Mouse (Mus musculus): Measurements from ENCODE around the gene Lekr1. TPM values are rescaled to one million over a fixed set of nuclear protein-coding genes. Genes with fewer than 3 reads are reported as not detected.

Gene Lekr1
- 4.5 and 4.7 TPM in 2 replicates for polyA plus RNA-seq (2012; rRNA removed)

GRCm38 (mm10) chr3:65665977-65666766, at the start of gene Lekr1:
Gene Lekr1 (plus strand): TSS chr3:65666228.
- H3K4me3 ChIP-seq (replicated peaks; ENCODE audit: insufficient read depth, low read depth, low read length): peak within 1 kb of the TSS; percentile 77
- H3K4me1 ChIP-seq (ENCODE audit: control insufficient read depth, insufficient read depth, low read length): no peaks in the 10 kb centered on the region; the same call in 1 of the 2 replicates
- peak; percentile 92 to 95 for DNase-seq
- TF ChIP-seq POLR2A (IDR thresholded peaks at IDR 0.05; ENCODE audit: borderline replicate concordance, insufficient read depth, low read length): peak; percentile 80
- no peak for TF ChIP-seq CTCF (IDR thresholded peaks at IDR 0.05; ENCODE audit: borderline replicate concordance, insufficient read depth, low read depth, low read length)
- H3K27me3 ChIP-seq (ENCODE audit: control insufficient read depth, insufficient read depth, low read length): no peaks in the 10 kb centered on the region
- peak within 1 kb of the TSS; percentile 61 for H3K27ac ChIP-seq (ENCODE audit: insufficient read depth, low read length)
- under 1% methylated on average over 73 of the region's 73 CpGs for whole genome bisulfite sequencing

GRCm38 (mm10) chr3:65617507-65617906, 48.5 kb upstream of the Lekr1 start:
- 86% methylated on average over 5 of the region's 5 CpGs for WGBS
- Histone ChIP-seq H3K27me3 (ENCODE audit: control insufficient read depth, insufficient read depth, low read length) (no peaks in the 10 kb centered on the region), H3K4me1 (ENCODE audit: control insufficient read depth, insufficient read depth, low read length) (no peaks in the 10 kb centered on the region), H3K4me3 (replicated peaks; ENCODE audit: insufficient read depth, low read depth, low read length) (no peak overlapping the region), H3K27ac (ENCODE audit: insufficient read depth, low read length) (no peak overlapping the region)
- DNase-seq: no peak
- TF ChIP-seq POLR2A (IDR thresholded peaks at IDR 0.05; ENCODE audit: borderline replicate concordance, insufficient read depth, low read length) (no peak), CTCF (IDR thresholded peaks at IDR 0.05; ENCODE audit: borderline replicate concordance, insufficient read depth, low read depth, low read length) (no peak)

GRCm38 (mm10) chr3:65619340-65619739, 46.7 kb upstream of the Lekr1 start:
- no peak for DNase-seq
- TF ChIP-seq POLR2A (IDR thresholded peaks at IDR 0.05; ENCODE audit: borderline replicate concordance, insufficient read depth, low read length): no peak
- TF ChIP-seq CTCF (IDR thresholded peaks at IDR 0.05; ENCODE audit: borderline replicate concordance, insufficient read depth, low read depth, low read length): no peak
- Histone ChIP-seq H3K27me3 (ENCODE audit: control insufficient read depth, insufficient read depth, low read length) (no peaks in the 10 kb centered on the region), H3K27ac (ENCODE audit: insufficient read depth, low read length) (no peak overlapping the region), H3K4me3 (replicated peaks; ENCODE audit: insufficient read depth, low read depth, low read length) (no peak overlapping the region), H3K4me1 (ENCODE audit: control insufficient read depth, insufficient read depth, low read length) (no peaks in the 10 kb centered on the region)
- WGBS: 94% methylated on average over 4 of the region's 4 CpGs

- Histone ChIP-seq H3K4me3 (replicated peaks; ENCODE audit: insufficient read depth, low read depth, low read length) (no peak overlapping the region), H3K27ac (ENCODE audit: insufficient read depth, low read length) (no peak overlapping the region), H3K27me3 (ENCODE audit: control insufficient read depth, insufficient read depth, low read length) (no peaks in the 10 kb centered on the region), H3K4me1 (ENCODE audit: control insufficient read depth, insufficient read depth, low read length) (no peaks in the 10 kb centered on the region)
- WGBS: 96% methylated on average over 6 of the region's 6 CpGs
- DNase-seq: no peak
- TF ChIP-seq CTCF (IDR thresholded peaks at IDR 0.05; ENCODE audit: borderline replicate concordance, insufficient read depth, low read depth, low read length) (no peak), POLR2A (IDR thresholded peaks at IDR 0.05; ENCODE audit: borderline replicate concordance, insufficient read depth, low read length) (no peak)
Observed at GRCm38 (mm10) chr3:65623057-65623456, 43.0 kb upstream of the Lekr1 start.

GRCm38 (mm10) chr3:65625496-65626289, 40.3 kb upstream of the Lekr1 start:
- TF ChIP-seq POLR2A (IDR thresholded peaks at IDR 0.05; ENCODE audit: borderline replicate concordance, insufficient read depth, low read length) (no peak), CTCF (IDR thresholded peaks at IDR 0.05; ENCODE audit: borderline replicate concordance, insufficient read depth, low read depth, low read length) (no peak)
- Histone ChIP-seq H3K27ac (ENCODE audit: insufficient read depth, low read length) (no peak overlapping the region), H3K4me3 (replicated peaks; ENCODE audit: insufficient read depth, low read depth, low read length) (no peak overlapping the region), H3K27me3 (ENCODE audit: control insufficient read depth, insufficient read depth, low read length) (no peaks in the 10 kb centered on the region), H3K4me1 (ENCODE audit: control insufficient read depth, insufficient read depth, low read length) (no peaks in the 10 kb centered on the region)
- 58% methylated on average over 8 of the region's 8 CpGs for WGBS
- DNase-seq: no peak

GRCm38 (mm10) chr3:65626290-65626914, 39.6 kb upstream of the Lekr1 start:
- no peak for TF ChIP-seq POLR2A (IDR thresholded peaks at IDR 0.05; ENCODE audit: borderline replicate concordance, insufficient read depth, low read length)
- no peak for TF ChIP-seq CTCF (IDR thresholded peaks at IDR 0.05; ENCODE audit: borderline replicate concordance, insufficient read depth, low read depth, low read length)
- H3K4me1 ChIP-seq (ENCODE audit: control insufficient read depth, insufficient read depth, low read length): no peaks in the 10 kb centered on the region
- no peaks in the 10 kb centered on the region for H3K27me3 ChIP-seq (ENCODE audit: control insufficient read depth, insufficient read depth, low read length)
- DNase-seq: no peak
- no peak overlapping the region for H3K4me3 ChIP-seq (replicated peaks; ENCODE audit: insufficient read depth, low read depth, low read length)
- 67% methylated on average over 7 of the region's 7 CpGs for WGBS
- no peak overlapping the region for H3K27ac ChIP-seq (ENCODE audit: insufficient read depth, low read length)

- Histone ChIP-seq H3K27me3 (ENCODE audit: control insufficient read depth, insufficient read depth, low read length) (no peaks in the 10 kb centered on the region), H3K27ac (ENCODE audit: insufficient read depth, low read length) (no peak overlapping the region), H3K4me1 (ENCODE audit: control insufficient read depth, insufficient read depth, low read length) (no peaks in the 10 kb centered on the region), H3K4me3 (replicated peaks; ENCODE audit: insufficient read depth, low read depth, low read length) (no peak overlapping the region)
- 50% methylated on average over 6 of the region's 6 CpGs for WGBS
- no peak for DNase-seq
- TF ChIP-seq POLR2A (IDR thresholded peaks at IDR 0.05; ENCODE audit: borderline replicate concordance, insufficient read depth, low read length) (no peak), CTCF (IDR thresholded peaks at IDR 0.05; ENCODE audit: borderline replicate concordance, insufficient read depth, low read depth, low read length) (no peak)
Observed at GRCm38 (mm10) chr3:65627021-65627706, 38.9 kb upstream of the Lekr1 start.

Data from cerebellum, adult 2 months (tissue).